Mouse (Mus musculus) myocyte (in vitro differentiated cells): ENCODE measurements at regions not wholly inside any gene's neighbourhood (a gene's known extent, or its start where the extent isn't known, plus 50 kb on each side); places are given as distances from the start of the nearest gene placed in this dataset.

Experiments used
- MYOG ChIP-seq, 3 experiments: IDR thresholded peaks; one replicate each; pipeline ENCODE4 v1.6.1; 2011; ENCODE audit warnings: control low read depth in 2 of 3, low read depth in 2 of 3, mild to moderate bottlenecking in 2 of 3; ENCODE audit not compliant: insufficient read length in 2 of 3, control insufficient read depth in 1 of 3, insufficient read depth in 1 of 3
- POLR2A ChIP-seq: IDR thresholded peaks from one replicate; pipeline ENCODE4 v1.6.1; 2011; ENCODE audit warnings: low read depth, mild to moderate bottlenecking, control low read depth, moderate library complexity; ENCODE audit not compliant: insufficient read length

DNA sequence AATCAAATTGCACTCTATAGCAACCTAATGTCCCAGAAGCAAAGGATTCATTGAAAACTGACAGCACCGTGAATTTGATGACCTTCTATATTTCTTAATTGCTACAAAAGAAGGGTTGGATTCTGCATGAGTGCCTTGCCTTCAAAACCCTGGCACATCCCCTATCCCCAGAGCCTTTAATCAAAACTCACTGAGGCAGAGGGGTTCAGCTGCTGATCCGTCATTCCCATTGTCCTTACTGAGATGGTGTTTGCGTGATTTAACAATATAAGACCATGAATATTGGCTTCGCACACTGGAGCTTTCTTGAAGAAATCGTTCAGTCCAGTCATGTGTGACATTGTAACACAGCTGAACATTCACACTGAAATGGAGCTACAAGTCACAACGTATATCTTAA lies 118.0 kb downstream of the Fam198b start:
- no peak for TF ChIP-seq POLR2A
- TF ChIP-seq MYOG (IDR thresholded peaks at IDR 0.05; ENCODE audit: control insufficient read depth in 1 of 3, insufficient read depth in 1 of 3, insufficient read length in 2 of 3, low read depth in 2 of 3) = no peak
